Mouse (Mus musculus): ENCODE data around the gene March9. TPM values are rescaled to one million over a fixed set of nuclear protein-coding genes. Genes with fewer than 3 reads are reported as not detected.
"Not testable (repeated sequence)": the region's sequence is repeated elsewhere in the genome, so short reads cannot be mapped to it uniquely, and the experiment has no call there.

March9 gene
- total and polyA plus RNA-seq, 2 experiments from 2014 or later = 0.14 to 0.65 TPM

- Histone ChIP-seq H3K4me1 (ENCODE audit: control insufficient read depth, insufficient read depth) (peaks cover 7% of the 10 kb centered on the region; the same call in 1 of the 2 replicates), H3K4me2 (ENCODE audit: low read depth, low read length) (peak within 1 kb of the TSS; percentile 28; the same call in 1 of the 2 replicates), H3K4me3 (ENCODE audit: low read depth, low read length) (peak within 1 kb of the TSS; percentile 15; the same call in 1 of the 2 replicates), H3K27me3 (ENCODE audit: control insufficient read depth, insufficient read depth, low read length) (peaks cover 50% of the 10 kb centered on the region), H3K9ac (replicated peaks; ENCODE audit: low read depth, low read length) (no peak within 1 kb of the TSS), H3K9me3 (replicated peaks; ENCODE audit: control insufficient read depth, low read length) (no peaks in the 10 kb centered on the region), H3K36me3 (replicated peaks; ENCODE audit: control insufficient read depth, insufficient read depth, low read length) (no peaks in the 10 kb centered on the region), H3K27ac (ENCODE audit: low read depth) (no peak within 1 kb of the TSS)
- DNase-seq (ENCODE audit: low spot score) = no peak
- TF ChIP-seq CTCF (IDR thresholded peaks at IDR 0.05; ENCODE audit: low read depth) (no peak), EP300 (IDR thresholded peaks at IDR 0.05; ENCODE audit: low read depth) (no peak)
- no peak for ATAC-seq (ENCODE audit: insufficient read depth, low read depth)
- WGBS = 47% methylated on average over 9 of the region's 9 CpGs
Observed at GRCm38 (mm10) chr10:127075080-127075479, 15.1 kb upstream of the March9 start, which contains the start of gene Agap2. Gene Agap2 (plus strand): TSS chr10:127075284.

DNA sequence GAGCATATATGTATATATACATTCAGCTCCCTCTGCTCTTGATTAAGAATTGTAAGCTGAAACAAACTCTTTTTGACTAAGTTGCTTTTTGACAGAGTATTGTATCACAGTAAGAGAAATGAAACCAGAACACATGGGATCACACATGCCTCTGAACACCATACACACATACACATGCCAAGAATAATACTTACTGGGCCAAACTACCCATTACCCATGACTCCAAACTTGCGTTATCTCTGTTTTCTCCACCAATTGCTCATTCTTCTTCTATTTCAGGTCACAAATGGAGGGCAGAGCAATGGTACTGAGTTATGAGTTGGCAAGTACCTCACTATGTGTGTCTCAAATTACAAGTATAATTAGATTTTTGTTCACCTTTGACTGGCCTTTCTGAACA lies 14.0 kb upstream of the March9 start:
- ATAC-seq (ENCODE audit: insufficient read depth, low read depth) (no peak), DNase-seq (ENCODE audit: low spot score) (no peak)
- Histone ChIP-seq H3K9me3 (replicated peaks; ENCODE audit: control insufficient read depth, low read length) (no peaks in the 10 kb centered on the region), H3K4me3 (ENCODE audit: low read depth, low read length) (no peak overlapping the region), H3K27ac (ENCODE audit: low read depth) (no peak overlapping the region), H3K4me2 (ENCODE audit: low read depth, low read length) (no peak overlapping the region), H3K36me3 (replicated peaks; ENCODE audit: control insufficient read depth, insufficient read depth, low read length) (no peaks in the 10 kb centered on the region), H3K27me3 (ENCODE audit: control insufficient read depth, insufficient read depth, low read length) (peaks cover 39% of the 10 kb centered on the region), H3K9ac (replicated peaks; ENCODE audit: low read depth, low read length) (no peak overlapping the region), H3K4me1 (ENCODE audit: control insufficient read depth, insufficient read depth) (peaks cover 13% of the 10 kb centered on the region)
- 82% methylated on average over 1 of the region's 1 CpGs for WGBS
- TF ChIP-seq EP300 (IDR thresholded peaks at IDR 0.05; ENCODE audit: low read depth) (no peak), CTCF (IDR thresholded peaks at IDR 0.05; ENCODE audit: low read depth) (no peak)

DNA sequence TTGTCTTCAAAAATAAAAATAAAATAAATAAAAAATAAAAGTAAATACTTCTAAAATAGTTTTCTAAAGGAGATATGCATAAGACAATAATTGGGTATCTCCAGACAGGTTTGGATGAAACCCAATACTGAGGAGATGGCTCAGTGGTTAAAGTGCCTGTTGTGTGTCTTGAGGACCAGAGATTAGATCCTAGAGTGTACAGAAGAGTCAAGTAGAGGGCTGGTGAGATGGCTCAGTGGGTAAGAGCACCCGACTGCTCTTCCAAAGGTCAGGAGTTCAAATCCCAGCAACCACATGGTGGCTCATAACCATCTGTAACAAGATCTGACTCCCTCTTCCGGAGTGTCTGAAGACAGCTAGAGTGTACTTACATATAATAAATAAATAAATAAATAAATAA lies 13.0 kb upstream of the March9 start:
- H3K4me2 ChIP-seq (ENCODE audit: low read depth, low read length); H3K9ac ChIP-seq (replicated peaks; ENCODE audit: low read depth, low read length); H3K9me3 ChIP-seq (replicated peaks; ENCODE audit: control insufficient read depth, low read length); H3K4me3 ChIP-seq (ENCODE audit: low read depth, low read length); H3K36me3 ChIP-seq (replicated peaks; ENCODE audit: control insufficient read depth, insufficient read depth, low read length); DNase-seq (ENCODE audit: low spot score); H3K27ac ChIP-seq (ENCODE audit: low read depth); ATAC-seq (ENCODE audit: insufficient read depth, low read depth): not testable (repeated sequence)
- WGBS = 77% methylated on average over 2 of the region's 2 CpGs
- Histone ChIP-seq H3K27me3 (ENCODE audit: control insufficient read depth, insufficient read depth, low read length) (peaks cover 29% of the 10 kb centered on the region), H3K4me1 (ENCODE audit: control insufficient read depth, insufficient read depth) (peaks cover 15% of the 10 kb centered on the region)

DNA sequence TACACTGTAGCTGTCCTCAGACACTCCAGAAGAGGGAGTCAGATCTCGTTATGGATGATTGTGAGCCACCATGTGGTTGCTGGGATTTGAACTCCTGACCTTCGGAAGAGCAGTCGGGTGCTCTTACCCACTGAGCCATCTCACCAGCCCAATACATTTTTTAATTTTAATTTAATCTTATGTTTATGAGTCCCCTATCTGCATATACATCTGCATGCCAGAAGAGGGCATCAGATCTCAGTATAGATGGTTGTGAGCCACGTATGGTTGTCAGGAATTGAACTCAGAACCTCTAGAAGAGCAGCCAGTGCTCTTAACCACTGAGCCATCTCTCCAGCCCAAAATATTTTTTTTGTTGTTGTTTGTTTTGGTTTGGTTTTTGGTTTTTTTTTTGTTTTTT lies 12.3 kb upstream of the March9 start:
- H3K27ac ChIP-seq (ENCODE audit: low read depth); H3K9me3 ChIP-seq (replicated peaks; ENCODE audit: control insufficient read depth, low read length); H3K9ac ChIP-seq (replicated peaks; ENCODE audit: low read depth, low read length); H3K4me2 ChIP-seq (ENCODE audit: low read depth, low read length); ATAC-seq (ENCODE audit: insufficient read depth, low read depth); DNase-seq (ENCODE audit: low spot score); H3K4me3 ChIP-seq (ENCODE audit: low read depth, low read length): not testable (repeated sequence)
- Histone ChIP-seq H3K36me3 (replicated peaks; ENCODE audit: control insufficient read depth, insufficient read depth, low read length) (peaks cover 12% of the 10 kb centered on the region), H3K27me3 (ENCODE audit: control insufficient read depth, insufficient read depth, low read length) (peaks cover 22% of the 10 kb centered on the region), H3K4me1 (ENCODE audit: control insufficient read depth, insufficient read depth) (peaks cover 15% of the 10 kb centered on the region)
- WGBS = 77% methylated on average over 4 of the region's 4 CpGs

DNA sequence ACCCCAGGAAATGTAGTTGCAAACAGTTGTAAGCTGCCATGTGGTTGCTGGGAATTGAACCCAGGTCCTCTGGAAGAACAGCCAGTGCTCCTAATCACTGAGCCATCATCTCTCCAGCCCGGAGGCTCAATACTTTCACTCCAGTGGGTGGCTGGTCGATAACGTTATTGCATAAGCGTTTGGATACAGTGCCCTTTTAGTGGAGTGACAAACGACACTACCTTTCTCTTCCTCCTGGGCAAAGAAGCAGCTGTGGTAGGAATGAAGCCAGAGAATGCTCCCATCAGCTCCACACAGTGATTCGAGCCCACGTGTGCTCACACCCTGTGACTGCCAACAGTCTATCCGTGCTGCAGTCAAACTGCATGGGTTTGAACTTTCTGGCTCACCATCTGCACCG lies 11.2 kb upstream of the March9 start:
- DNase-seq (ENCODE audit: low spot score) (no peak), ATAC-seq (ENCODE audit: insufficient read depth, low read depth) (no peak)
- Histone ChIP-seq H3K4me2 (ENCODE audit: low read depth, low read length) (peak overlapping the region; percentile 80), H3K4me3 (ENCODE audit: low read depth, low read length) (peak overlapping the region; percentile 89; the same call in 1 of the 2 replicates), H3K9ac (replicated peaks; ENCODE audit: low read depth, low read length) (no peak overlapping the region; the same call in 1 of the 2 replicates), H3K27ac (ENCODE audit: low read depth) (no peak overlapping the region), H3K4me1 (ENCODE audit: control insufficient read depth, insufficient read depth) (peaks cover 15% of the 10 kb centered on the region), H3K9me3 (replicated peaks; ENCODE audit: control insufficient read depth, low read length) (no peaks in the 10 kb centered on the region), H3K36me3 (replicated peaks; ENCODE audit: control insufficient read depth, insufficient read depth, low read length) (peaks cover 23% of the 10 kb centered on the region), H3K27me3 (ENCODE audit: control insufficient read depth, insufficient read depth, low read length) (peaks cover 13% of the 10 kb centered on the region)
- 68% methylated on average over 9 of the region's 9 CpGs for WGBS
- no peak for TF ChIP-seq EP300 (IDR thresholded peaks at IDR 0.05; ENCODE audit: low read depth)
- no peak for TF ChIP-seq CTCF (IDR thresholded peaks at IDR 0.05; ENCODE audit: low read depth)

All from heart, postnatal 0 days (tissue).